Mouse (Mus musculus) bone marrow, adult 2 months (tissue): ENCODE data around the gene A630076J17Rik.

Experiments used
- CTCF ChIP-seq: fragments of 200-500 bp; IDR thresholded peaks from 2 replicates; pipeline ENCODE4 v1.5.1; 2011; ENCODE audit warnings: low read length, control low read depth; ENCODE audit not compliant: control insufficient read depth, insufficient read depth
- POLR2A ChIP-seq: fragments of 200-500 bp; IDR thresholded peaks from 2 replicates; pipeline ENCODE4 v1.6.1; 2011; ENCODE audit warnings: low read depth, mild to moderate bottlenecking, control low read depth, low read length, borderline replicate concordance; ENCODE audit not compliant: control insufficient read depth

- TF ChIP-seq CTCF (no peak), POLR2A (no peak)
These were observed 13.9 kb upstream of the A630076J17Rik start for GRCm38 (mm10) chr3:107216400-107217100.
